Comparison of ENCODE assay signal across 17 mouse cellular contexts in the genomic region with DNA sequence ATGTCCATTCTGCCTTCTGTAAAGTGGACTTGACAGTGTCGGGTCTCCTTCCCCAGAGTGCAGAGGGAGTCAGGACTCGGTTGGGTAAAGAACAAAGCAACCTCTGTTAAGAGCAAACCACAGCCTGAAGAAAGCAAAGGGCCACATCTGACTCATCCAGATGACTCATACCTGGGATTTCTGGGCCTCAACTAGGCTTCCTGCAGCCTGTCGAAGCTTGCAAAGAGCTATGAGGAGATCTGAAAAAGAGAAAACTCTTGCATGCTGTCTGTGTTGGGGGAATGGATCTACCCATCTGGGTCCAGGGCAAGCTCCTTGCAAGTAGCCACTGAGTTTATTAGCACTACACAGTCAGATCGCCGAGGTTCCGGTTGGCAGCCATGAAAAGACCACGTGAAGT.
DNase-seq lines count a peak whose midpoint lies in the region; ATAC-seq lines count a peak whose summit lies in the region.
"Had no signal": no experiment of that assay in that cellular context is flagged by ENCODE, and none has a peak within 500 bp of the region (broad histone marks: within the 10 kb centered on the region; RNA-seq: fewer than 3 reads in every experiment).

No protein-coding gene starts in this region.

- no peak overlapping the region for H3K4me2 ChIP-seq in intestine, embryonic 14.5 days (ENCODE audit: low read length)
- H3K4me2 ChIP-seq: heart, embryonic 13.5 days; liver, embryonic 13.5 days; midbrain, embryonic 11.5 days had no signal

- DNase-seq in frontal cortex, postnatal 36 days (ENCODE audit: low spot score in 2 of 2), result no peak
- peak; percentile 8 for DNase-seq in 416B (ENCODE audit: low read depth)
- peak; percentile 93 for DNase-seq in NIH3T3 (ENCODE audit: low read depth)
- no peak for DNase-seq in intestine, embryonic 14.5 days (ENCODE audit: low spot score)
- DNase-seq in left cerebral cortex, adult 11 months (ENCODE audit: low spot score), result no peak
- DNase-seq in gastrocnemius, postnatal 14 days, result no peak
- no peak for DNase-seq in cerebellum, adult 18-20 months
- DNase-seq: cerebellum, adult 11 months; gastrocnemius, adult 2 months; layer of hippocampus, adult 9-11 months; liver, embryonic 13.5 days; lung, postnatal 14 days; thymus, postnatal 14 days had no signal

- no peaks in the 10 kb centered on the region for H3K27me3 ChIP-seq in intestine, embryonic 14.5 days (replicated peaks; ENCODE audit: control insufficient read depth, insufficient read depth, low read length)
- H3K27me3 ChIP-seq: heart, embryonic 13.5 days; liver, embryonic 13.5 days had no signal

- H3K9me3 ChIP-seq in intestine, embryonic 14.5 days (ENCODE audit: control insufficient read depth, low read length), result no peaks in the 10 kb centered on the region
- H3K9me3 ChIP-seq: heart, embryonic 13.5 days; liver, embryonic 13.5 days had no signal

- peak; percentile 67 for ATAC-seq in frontal cortex, adult (ENCODE audit: low TSS enrichment)
- ATAC-seq in intestine, embryonic 14.5 days (replicated peaks; ENCODE audit: low FRiP score, low TSS enrichment, low read depth), result 0 out of 2 replicates have a peak, but pooled peaks have one; percentile 37

- peaks cover 7% of the 10 kb centered on the region for H3K4me1 ChIP-seq in intestine, embryonic 14.5 days (replicated peaks; ENCODE audit: control insufficient read depth, insufficient read depth, low read length)
- H3K4me1 ChIP-seq: liver, embryonic 13.5 days had no signal

- H3K4me3 ChIP-seq in intestine, embryonic 14.5 days (ENCODE audit: low read depth, low read length), result no peak overlapping the region
- H3K4me3 ChIP-seq: gastrocnemius, adult 2 months; heart, embryonic 13.5 days; liver, embryonic 13.5 days had no signal

- WGBS in intestine, embryonic 14.5 days, result 78% methylated on average over 7 of the region's 7 CpGs

- no peak overlapping the region for H3K9ac ChIP-seq in intestine, embryonic 14.5 days (ENCODE audit: low read length)
- H3K9ac ChIP-seq: heart, embryonic 13.5 days; liver, embryonic 13.5 days had no signal

- H3K36me3 ChIP-seq in intestine, embryonic 14.5 days (ENCODE audit: control insufficient read depth, insufficient read depth, low read length), result no peaks in the 10 kb centered on the region
- H3K36me3 ChIP-seq: heart, embryonic 13.5 days; liver, embryonic 13.5 days had no signal

- H3K27ac ChIP-seq in intestine, embryonic 14.5 days (ENCODE audit: low read depth), result no peak overlapping the region; the same call in 1 of the 2 replicates
- H3K27ac ChIP-seq: gastrocnemius, adult 2 months; heart, embryonic 13.5 days; kidney, postnatal 0 days; liver, embryonic 13.5 days had no signal

- intact Hi-C loops in gastrocnemius, postnatal 14 days (cut with DNase I; ENCODE audit: low total_unique reads), result no loop called here

Comparison
In these comparisons a context has a peak if more than half of its experiments do, and no peak if none do; other contexts are left out.
1. DNase-seq: peak in 416B (single experiment) and NIH3T3 (single experiment); none in frontal cortex, postnatal 36 days (0 of 2), intestine, embryonic 14.5 days (single experiment), left cerebral cortex, adult 11 months (single experiment), gastrocnemius, postnatal 14 days (single experiment) and cerebellum, adult 18-20 months (0 of 2).